Mouse (Mus musculus) embryonic facial prominence, embryonic 10.5 days (tissue): ENCODE data around the gene Frmd4a. TPM values are rescaled to one million over a fixed set of nuclear protein-coding genes. Genes with fewer than 3 reads are reported as not detected.

Source experiments
- DNase-seq: peaks from one replicate; pipeline ENCODE4 v3.0.0-alpha.2; 2017; ENCODE audit warnings: low spot score
- H3K27ac ChIP-seq: fragments of 300-500 bp; sonication (generic); replicated peaks from 2 replicates; pipeline ENCODE4 v1.5.1; 2016; ENCODE audit warnings: mild to moderate bottlenecking
- H3K27me3 ChIP-seq: fragments of 300-500 bp; sonication (generic); replicated peaks from 2 replicates; pipeline ENCODE4 v1.6.1; 2016; ENCODE audit warnings: low read depth, mild to moderate bottlenecking; ENCODE audit not compliant: poor library complexity, severe bottlenecking
- H3K36me3 ChIP-seq: fragments of 300-500 bp; sonication (generic); replicated peaks from 2 replicates; pipeline ENCODE4 v1.6.1; 2016; ENCODE audit warnings: mild to moderate bottlenecking, moderate library complexity
- H3K4me1 ChIP-seq: fragments of 300-500 bp; sonication (generic); 2 replicates; pipeline ENCODE4 v1.6.1; 2016
- H3K4me3 ChIP-seq: fragments of 300-500 bp; sonication (generic); 2 replicates; pipeline ENCODE4 v1.5.1; 2016; ENCODE audit warnings: mild to moderate bottlenecking, moderate library complexity
- H3K9me3 ChIP-seq: fragments of 300-500 bp; sonication (generic); 2 replicates; pipeline ENCODE4 v1.6.1; 2016; ENCODE audit warnings: mild to moderate bottlenecking
- WGBS: fragments of 180-500 bp; shearing (Covaris S2); methylation state at CpG from one replicate; pipeline ENCODE4 v1.1.7; 2016; 5-methylcytosine and 5-hydroxymethylcytosine counted together
- polyA plus RNA-seq: library from polyadenylated mRNA; unstranded; fragments of >200 nt; fragmentation: Nextera tagmentation; extraction: Ambion mirVana; gene quantifications from 2 replicates; pipeline ENCODE4 v1.2.1, GENCODE M21; 2016

The Frmd4a gene
- polyA plus RNA-seq, 1 experiment from 2014 or later, result 48.8 TPM

DNA sequence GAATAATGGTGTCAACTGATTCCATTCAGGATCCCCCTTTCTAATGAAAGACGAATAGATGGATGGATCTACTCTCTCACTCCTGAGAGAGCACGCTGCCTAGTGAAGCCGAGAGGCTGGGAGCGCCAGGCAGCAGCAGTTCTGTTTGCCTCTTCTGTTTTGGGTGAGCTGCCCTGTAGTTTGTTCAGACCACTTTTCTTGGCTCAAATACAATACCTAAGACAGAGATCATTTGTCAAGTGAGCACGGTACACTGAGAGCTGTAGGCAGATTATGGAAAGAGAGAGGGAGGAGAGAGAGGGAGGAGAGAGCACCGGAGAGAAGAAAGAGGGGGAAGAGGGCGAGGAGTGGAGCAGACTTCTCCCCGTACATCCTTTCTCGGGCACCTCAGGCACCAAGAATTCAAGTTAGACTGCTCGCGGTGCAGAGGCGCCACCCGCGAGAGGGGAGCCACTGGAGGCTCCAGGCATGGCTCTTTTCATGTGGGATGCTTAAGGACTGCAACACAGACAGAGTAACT, 135.1 kb downstream of the Frmd4a start:
- H3K27me3 ChIP-seq, result peaks cover 28% of the 10 kb centered on the region
- peaks cover 31% of the 10 kb centered on the region for H3K4me1 ChIP-seq
- no peaks in the 10 kb centered on the region for H3K9me3 ChIP-seq
- peak; percentile 47 for DNase-seq
- no peaks in the 10 kb centered on the region for H3K36me3 ChIP-seq
- 7% methylated on average over 14 of the region's 14 CpGs for WGBS
- H3K27ac ChIP-seq, result peak overlapping the region; percentile 79
- H3K4me3 ChIP-seq, result peak overlapping the region; percentile 57

GRCm38 (mm10) chr2:4153131-4153631, 135.7 kb downstream of the Frmd4a start:
- WGBS, result 1% methylated on average over 16 of the region's 16 CpGs
- Histone ChIP-seq H3K27me3 (peaks cover 28% of the 10 kb centered on the region), H3K4me3 (peak overlapping the region; percentile 57), H3K4me1 (peaks cover 31% of the 10 kb centered on the region), H3K27ac (peak overlapping the region; percentile 79), H3K9me3 (no peaks in the 10 kb centered on the region), H3K36me3 (no peaks in the 10 kb centered on the region)
- peak; percentile 61 for DNase-seq

DNA sequence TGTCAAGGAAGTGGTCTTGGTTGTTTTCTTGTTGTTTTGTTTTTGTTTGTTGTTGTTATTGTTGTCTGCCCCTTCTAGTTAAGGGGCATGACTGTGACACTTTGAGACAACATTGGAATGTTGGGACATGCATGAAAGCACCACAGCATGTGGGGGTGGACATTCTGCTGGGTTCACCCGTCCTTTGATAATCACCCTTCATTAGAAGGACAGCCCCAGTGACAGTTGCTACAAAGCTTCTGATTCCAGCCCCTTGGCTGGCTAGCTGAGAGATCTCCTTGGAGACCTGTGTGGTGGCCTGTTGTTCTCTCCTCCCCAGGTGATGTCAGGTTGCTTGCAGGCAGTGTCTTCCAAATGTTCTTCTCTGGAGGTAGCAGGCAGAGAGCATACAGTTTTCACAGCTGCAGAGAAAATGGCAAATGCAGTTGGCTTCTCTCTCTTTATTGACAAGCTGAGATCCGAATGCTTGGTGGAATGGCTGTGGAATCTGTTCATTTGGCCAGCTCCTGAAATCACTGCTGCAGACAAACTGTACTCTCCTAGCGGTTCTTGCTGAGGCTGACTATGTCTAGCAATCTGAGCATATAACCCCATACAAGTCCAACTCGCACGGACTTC, 136.6 kb downstream of the Frmd4a start:
- DNase-seq, result no peak
- H3K4me1 ChIP-seq, result peaks cover 31% of the 10 kb centered on the region
- 62% methylated on average over 5 of the region's 5 CpGs for WGBS
- peak overlapping the region; percentile 57 for H3K4me3 ChIP-seq
- no peaks in the 10 kb centered on the region for H3K36me3 ChIP-seq
- H3K27ac ChIP-seq, result no peak overlapping the region
- H3K9me3 ChIP-seq, result no peaks in the 10 kb centered on the region
- peaks cover 28% of the 10 kb centered on the region for H3K27me3 ChIP-seq

GRCm38 (mm10) chr2:4154654-4155047, 137.1 kb downstream of the Frmd4a start:
- H3K4me1 ChIP-seq, result peaks cover 31% of the 10 kb centered on the region
- H3K27ac ChIP-seq, result no peak overlapping the region
- H3K9me3 ChIP-seq, result no peaks in the 10 kb centered on the region
- H3K4me3 ChIP-seq, result no peak overlapping the region
- no peak for DNase-seq
- H3K27me3 ChIP-seq, result peaks cover 28% of the 10 kb centered on the region
- H3K36me3 ChIP-seq, result no peaks in the 10 kb centered on the region
- 89% methylated on average over 4 of the region's 4 CpGs for WGBS

GRCm38 (mm10) chr2:4155406-4155805, 137.9 kb downstream of the Frmd4a start:
- H3K4me1 ChIP-seq, result peaks cover 31% of the 10 kb centered on the region
- no peaks in the 10 kb centered on the region for H3K9me3 ChIP-seq
- H3K27ac ChIP-seq, result no peak overlapping the region
- H3K27me3 ChIP-seq, result peaks cover 25% of the 10 kb centered on the region
- no peaks in the 10 kb centered on the region for H3K36me3 ChIP-seq
- no peak overlapping the region for H3K4me3 ChIP-seq
- no peak for DNase-seq

GRCm38 (mm10) chr2:4156511-4156910, 139.0 kb downstream of the Frmd4a start:
- no peak overlapping the region for H3K27ac ChIP-seq
- H3K27me3 ChIP-seq, result peaks cover 14% of the 10 kb centered on the region
- H3K9me3 ChIP-seq, result no peaks in the 10 kb centered on the region

GRCm38 (mm10) chr2:4157396-4157795, 139.9 kb downstream of the Frmd4a start:
- Histone ChIP-seq H3K4me3 (no peak overlapping the region), H3K27ac (no peak overlapping the region), H3K27me3 (peaks cover 7% of the 10 kb centered on the region; the same call in 1 of the 2 replicates), H3K36me3 (no peaks in the 10 kb centered on the region), H3K9me3 (no peaks in the 10 kb centered on the region), H3K4me1 (peaks cover 31% of the 10 kb centered on the region)
- DNase-seq, result no peak
- WGBS, result 80% methylated on average over 4 of the region's 4 CpGs

More at GRCm38 (mm10) chr2:4156511-4156910, 139.0 kb downstream of the Frmd4a start:
- DNase-seq, result no peak
- Histone ChIP-seq H3K4me1 (peaks cover 31% of the 10 kb centered on the region), H3K4me3 (no peak overlapping the region), H3K36me3 (no peaks in the 10 kb centered on the region)

- peaks cover 11% of the 10 kb centered on the region for H3K4me1 ChIP-seq
- no peaks in the 10 kb centered on the region for H3K9me3 ChIP-seq
- no peaks in the 10 kb centered on the region for H3K36me3 ChIP-seq
- H3K4me3 ChIP-seq, result no peak overlapping the region
- WGBS, result 79% methylated on average over 15 of the region's 15 CpGs
- peaks cover under 1% of the 10 kb centered on the region; the same call in 1 of the 2 replicates for H3K27me3 ChIP-seq
- H3K27ac ChIP-seq, result no peak overlapping the region
- no peak for DNase-seq
These were observed 142.2 kb downstream of the Frmd4a start for GRCm38 (mm10) chr2:4159574-4160203.

- H3K27me3 ChIP-seq, result no peaks in the 10 kb centered on the region
- peaks cover 9% of the 10 kb centered on the region for H3K4me1 ChIP-seq
- H3K27ac ChIP-seq, result no peak overlapping the region
- H3K9me3 ChIP-seq, result no peaks in the 10 kb centered on the region
- no peak for DNase-seq
- H3K36me3 ChIP-seq, result no peaks in the 10 kb centered on the region
- 88% methylated on average over 2 of the region's 2 CpGs for WGBS
- H3K4me3 ChIP-seq, result no peak overlapping the region
These were observed 148.7 kb downstream of the Frmd4a start for GRCm38 (mm10) chr2:4166191-4166590.

GRCm38 (mm10) chr2:4167131-4167530, 149.6 kb downstream of the Frmd4a start:
- Histone ChIP-seq H3K4me1 (peaks cover 9% of the 10 kb centered on the region), H3K9me3 (no peaks in the 10 kb centered on the region), H3K27me3 (no peaks in the 10 kb centered on the region), H3K27ac (no peak overlapping the region), H3K36me3 (no peaks in the 10 kb centered on the region), H3K4me3 (no peak overlapping the region)
- WGBS, result 87% methylated on average over 6 of the region's 6 CpGs
- no peak for DNase-seq

DNA sequence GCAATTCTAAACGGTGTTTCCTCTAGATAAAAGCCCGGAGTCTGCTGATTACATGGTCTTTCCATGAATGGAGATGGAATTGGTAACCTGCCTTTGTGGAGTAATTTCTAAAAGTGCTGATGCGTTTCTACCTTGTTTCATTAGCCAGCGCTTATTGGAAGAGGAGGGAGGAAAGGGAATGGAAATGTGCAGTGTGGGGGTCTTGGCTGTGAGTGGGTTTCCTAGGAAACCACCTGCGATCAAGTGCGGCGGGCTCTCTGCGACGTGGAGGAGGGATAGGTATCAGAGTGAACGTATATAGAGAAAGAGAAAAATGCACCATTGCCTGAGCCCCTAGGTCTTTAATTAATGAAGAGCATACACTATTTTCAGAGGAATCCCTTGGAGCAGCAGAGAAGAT, 152.2 kb downstream of the Frmd4a start:
- Histone ChIP-seq H3K27ac (no peak overlapping the region), H3K9me3 (no peaks in the 10 kb centered on the region), H3K36me3 (no peaks in the 10 kb centered on the region), H3K27me3 (no peaks in the 10 kb centered on the region), H3K4me3 (no peak overlapping the region), H3K4me1 (peaks cover 9% of the 10 kb centered on the region)
- 80% methylated on average over 10 of the region's 10 CpGs for WGBS
- DNase-seq, result no peak

DNA sequence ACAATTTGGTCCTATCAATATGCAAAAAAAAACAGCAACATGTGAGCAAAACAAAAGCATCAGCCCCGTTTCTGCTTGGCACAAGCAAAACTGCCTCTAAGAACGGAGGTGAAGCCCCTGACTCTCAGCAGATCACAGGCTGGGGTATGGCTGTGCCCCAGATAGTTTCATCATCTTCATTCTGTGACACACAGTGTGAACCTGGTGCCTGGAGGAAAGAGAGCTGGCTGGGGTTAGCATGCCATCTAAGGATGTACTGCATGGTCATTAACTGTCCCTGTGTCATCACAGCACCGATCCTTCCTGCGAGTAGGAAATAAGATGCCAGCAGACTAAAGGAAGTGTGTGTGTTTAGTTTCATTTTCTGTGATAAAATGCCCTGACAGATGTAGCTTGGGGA, 152.7 kb downstream of the Frmd4a start:
- DNase-seq, result no peak
- no peaks in the 10 kb centered on the region for H3K9me3 ChIP-seq
- no peak overlapping the region for H3K27ac ChIP-seq
- H3K36me3 ChIP-seq, result no peaks in the 10 kb centered on the region
- 87% methylated on average over 4 of the region's 4 CpGs for WGBS
- H3K4me1 ChIP-seq, result peaks cover 9% of the 10 kb centered on the region
- H3K4me3 ChIP-seq, result no peak overlapping the region
- H3K27me3 ChIP-seq, result no peaks in the 10 kb centered on the region

DNA sequence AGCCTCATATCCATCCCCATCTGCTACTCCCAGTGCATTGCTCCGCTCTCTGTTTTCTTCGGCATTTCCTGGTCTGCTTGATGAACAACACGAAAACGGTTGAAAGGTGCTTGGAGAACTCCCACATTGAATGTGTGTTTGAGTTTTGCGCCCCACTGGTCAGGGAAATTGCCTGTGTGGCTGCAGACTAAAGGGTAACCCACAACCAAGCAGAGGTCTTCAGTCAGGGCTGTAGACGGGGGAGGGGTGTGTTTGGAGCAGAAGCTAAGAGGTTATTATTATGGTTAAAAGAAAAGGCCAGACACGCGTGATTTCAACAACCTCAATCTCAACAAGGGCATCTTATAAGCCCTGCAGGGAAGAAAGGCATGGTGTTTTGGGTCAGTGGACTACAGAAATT, 167.5 kb downstream of the Frmd4a start:
- Histone ChIP-seq H3K36me3 (no peaks in the 10 kb centered on the region), H3K27ac (no peak overlapping the region), H3K9me3 (no peaks in the 10 kb centered on the region), H3K4me1 (peaks cover 7% of the 10 kb centered on the region), H3K27me3 (no peaks in the 10 kb centered on the region), H3K4me3 (no peak overlapping the region)
- WGBS, result 85% methylated on average over 8 of the region's 8 CpGs
- DNase-seq, result no peak
